Mouse (Mus musculus): ENCODE results near the gene Tenm3. TPM values are rescaled to one million over a fixed set of nuclear protein-coding genes. Genes with fewer than 3 reads are reported as not detected.

Gene Tenm3
- polyA plus RNA-seq, 2 experiments: 38.0 to 48.1 TPM

DNA sequence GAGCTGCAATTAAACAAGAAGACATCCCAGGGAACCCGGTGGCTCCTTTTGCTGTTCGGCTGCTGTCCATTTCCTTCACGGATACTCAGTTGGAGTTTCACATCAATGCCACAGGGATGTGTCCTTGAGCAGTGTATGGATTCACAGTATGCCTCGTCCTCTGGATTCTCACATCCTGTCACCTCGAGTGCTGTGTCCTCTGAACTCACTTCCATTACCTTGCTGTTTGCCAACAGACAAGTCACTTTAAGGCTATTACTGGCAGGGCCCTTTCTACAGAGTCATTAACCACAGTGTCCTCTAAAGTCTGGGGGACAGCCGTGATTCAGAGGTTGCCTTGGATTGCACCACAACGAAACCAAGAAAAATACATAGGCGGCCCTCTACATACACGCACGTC, 110.0 kb downstream of the Tenm3 start:
- Histone ChIP-seq H3K9ac (ENCODE audit: low read depth, low read length, severe bottlenecking) (no peak overlapping the region), H3K4me3 (replicated peaks; ENCODE audit: low read length) (no peak overlapping the region), H3K9me3 (ENCODE audit: control insufficient read depth, low read length) (no peaks in the 10 kb centered on the region), H3K4me2 (replicated peaks; ENCODE audit: low read depth, low read length, severe bottlenecking) (no peak overlapping the region), H3K27me3 (ENCODE audit: control insufficient read depth, insufficient read depth, low read length) (no peaks in the 10 kb centered on the region), H3K4me1 (ENCODE audit: control insufficient read depth, insufficient read depth, low read length) (peaks cover 5% of the 10 kb centered on the region; the same call in 1 of the 2 replicates), H3K27ac (replicated peaks; ENCODE audit: low read depth, low read length) (no peak overlapping the region), H3K36me3 (ENCODE audit: control insufficient read depth, insufficient read depth, low read length) (no peaks in the 10 kb centered on the region)
- ATAC-seq (ENCODE audit: low FRiP score, low read depth): no peak
- 76% methylated on average over 10 of the region's 10 CpGs for WGBS
- TF ChIP-seq POLR2A (IDR thresholded peaks at IDR 0.05; ENCODE audit: borderline replicate concordance, extremely low read depth, insufficient read depth, insufficient read length): no peak
- DNase-seq (ENCODE audit: low spot score): no peak

DNA sequence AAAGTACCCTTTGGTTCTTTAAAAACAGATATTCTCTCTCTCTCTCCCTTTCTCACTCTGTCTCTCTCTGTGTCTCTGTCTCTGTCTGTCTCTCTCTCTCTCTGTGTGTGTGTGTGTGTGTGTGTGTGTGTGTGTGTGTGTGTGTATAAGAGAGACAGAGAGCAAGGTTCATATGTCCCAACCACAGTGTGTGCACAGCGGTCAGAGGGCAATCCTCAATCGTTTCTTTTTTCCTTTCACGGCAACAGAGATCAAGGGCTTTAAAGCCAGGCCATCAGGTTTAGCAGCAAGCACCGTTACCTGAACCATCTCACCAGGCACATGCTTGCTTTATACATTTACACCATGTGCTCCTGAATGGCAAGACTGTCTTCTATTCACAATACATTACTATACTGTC, 110.7 kb downstream of the Tenm3 start:
- ATAC-seq (ENCODE audit: low FRiP score, low read depth) (no peak), DNase-seq (ENCODE audit: low spot score) (no peak)
- H3K4me3 ChIP-seq (replicated peaks; ENCODE audit: low read length): no peak overlapping the region
- H3K4me1 ChIP-seq (ENCODE audit: control insufficient read depth, insufficient read depth, low read length): peaks cover 5% of the 10 kb centered on the region; the same call in 1 of the 2 replicates
- no peaks in the 10 kb centered on the region for H3K27me3 ChIP-seq (ENCODE audit: control insufficient read depth, insufficient read depth, low read length)
- TF ChIP-seq POLR2A (IDR thresholded peaks at IDR 0.05; ENCODE audit: borderline replicate concordance, extremely low read depth, insufficient read depth, insufficient read length): no peak
- H3K27ac ChIP-seq (replicated peaks; ENCODE audit: low read depth, low read length): no peak overlapping the region
- H3K4me2 ChIP-seq (replicated peaks; ENCODE audit: low read depth, low read length, severe bottlenecking): no peak overlapping the region
- H3K36me3 ChIP-seq (ENCODE audit: control insufficient read depth, insufficient read depth, low read length): no peaks in the 10 kb centered on the region
- no peaks in the 10 kb centered on the region for H3K9me3 ChIP-seq (ENCODE audit: control insufficient read depth, low read length)
- WGBS: 57% methylated on average over 4 of the region's 4 CpGs
- H3K9ac ChIP-seq (ENCODE audit: low read depth, low read length, severe bottlenecking): no peak overlapping the region

DNA sequence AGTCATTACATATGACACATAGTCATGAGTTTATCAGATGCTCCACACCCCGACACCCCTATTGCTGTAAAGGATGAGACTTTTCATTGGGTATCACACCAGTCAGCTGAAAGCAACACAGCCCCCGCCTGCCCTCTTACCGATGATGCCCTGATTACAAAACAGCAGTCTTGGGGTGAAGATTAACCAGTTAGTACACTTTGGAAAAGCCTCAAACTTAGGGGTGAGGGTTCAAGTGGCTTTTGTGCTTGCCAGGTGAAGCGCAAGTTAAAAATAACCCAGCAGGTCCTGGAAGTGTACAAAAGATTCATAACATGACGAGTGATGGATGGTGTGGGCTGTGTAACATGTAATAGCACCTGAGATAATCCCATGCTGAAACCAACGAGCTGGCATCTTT, 113.0 kb downstream of the Tenm3 start:
- Histone ChIP-seq H3K9ac (ENCODE audit: low read depth, low read length, severe bottlenecking) (no peak overlapping the region), H3K36me3 (ENCODE audit: control insufficient read depth, insufficient read depth, low read length) (no peaks in the 10 kb centered on the region), H3K9me3 (ENCODE audit: control insufficient read depth, low read length) (no peaks in the 10 kb centered on the region), H3K4me3 (replicated peaks; ENCODE audit: low read length) (no peak overlapping the region), H3K27ac (replicated peaks; ENCODE audit: low read depth, low read length) (no peak overlapping the region), H3K27me3 (ENCODE audit: control insufficient read depth, insufficient read depth, low read length) (no peaks in the 10 kb centered on the region), H3K4me1 (ENCODE audit: control insufficient read depth, insufficient read depth, low read length) (no peaks in the 10 kb centered on the region), H3K4me2 (replicated peaks; ENCODE audit: low read depth, low read length, severe bottlenecking) (no peak overlapping the region)
- 86% methylated on average over 6 of the region's 6 CpGs for WGBS
- DNase-seq (ENCODE audit: low spot score) (no peak), ATAC-seq (ENCODE audit: low FRiP score, low read depth) (no peak)
- TF ChIP-seq POLR2A (IDR thresholded peaks at IDR 0.05; ENCODE audit: borderline replicate concordance, extremely low read depth, insufficient read depth, insufficient read length): no peak

DNA sequence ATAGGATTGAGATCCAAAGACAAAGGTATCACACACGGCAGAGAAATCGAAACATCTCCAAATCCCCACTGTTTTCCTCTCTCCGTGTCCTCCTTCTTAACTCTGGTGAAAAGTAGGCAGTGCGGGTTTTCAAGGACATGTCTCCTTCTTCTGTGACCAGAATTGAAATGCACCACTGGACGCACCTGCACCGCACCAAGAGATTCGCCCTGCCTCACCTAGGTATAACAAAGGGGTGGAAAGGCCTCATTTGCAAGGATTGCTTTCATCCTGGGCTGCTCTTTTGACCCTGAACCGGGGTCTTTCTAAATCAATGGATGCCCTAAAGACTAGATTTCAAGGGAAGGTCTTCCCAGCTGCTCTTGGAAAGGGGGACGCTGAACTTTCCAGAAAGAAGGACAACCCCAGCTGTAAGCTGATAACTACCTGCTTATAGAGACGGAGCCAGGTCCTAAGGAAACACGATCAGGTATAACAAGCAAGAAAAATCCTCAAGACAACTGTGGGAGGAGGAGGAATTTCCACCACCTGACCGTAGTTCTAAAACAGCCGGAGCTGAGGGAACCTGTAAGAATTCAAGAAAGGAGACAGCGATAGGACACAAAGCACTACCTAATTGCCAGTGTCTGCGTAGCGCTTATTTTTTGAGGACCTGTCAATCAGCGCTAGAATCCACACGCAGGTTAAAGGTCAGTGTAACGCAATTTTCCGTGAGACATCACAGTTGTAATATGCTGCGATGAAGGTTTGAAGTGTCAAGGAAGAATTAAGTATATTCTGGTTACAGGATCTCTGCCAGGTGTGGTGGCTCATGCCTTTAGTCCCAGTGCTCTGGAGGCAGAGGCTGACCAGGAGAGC, 114.7 kb downstream of the Tenm3 start:
- Histone ChIP-seq H3K4me1 (ENCODE audit: control insufficient read depth, insufficient read depth, low read length) (no peaks in the 10 kb centered on the region), H3K27ac (replicated peaks; ENCODE audit: low read depth, low read length) (no peak overlapping the region), H3K4me3 (replicated peaks; ENCODE audit: low read length) (no peak overlapping the region), H3K9me3 (ENCODE audit: control insufficient read depth, low read length) (no peaks in the 10 kb centered on the region), H3K9ac (ENCODE audit: low read depth, low read length, severe bottlenecking) (no peak overlapping the region), H3K27me3 (ENCODE audit: control insufficient read depth, insufficient read depth, low read length) (no peaks in the 10 kb centered on the region), H3K4me2 (replicated peaks; ENCODE audit: low read depth, low read length, severe bottlenecking) (no peak overlapping the region), H3K36me3 (ENCODE audit: control insufficient read depth, insufficient read depth, low read length) (no peaks in the 10 kb centered on the region)
- no peak for TF ChIP-seq POLR2A (IDR thresholded peaks at IDR 0.05; ENCODE audit: borderline replicate concordance, extremely low read depth, insufficient read depth, insufficient read length)
- no peak for ATAC-seq (ENCODE audit: low FRiP score, low read depth)
- 88% methylated on average over 21 of the region's 21 CpGs for WGBS
- no peak for DNase-seq (ENCODE audit: low spot score)

DNA sequence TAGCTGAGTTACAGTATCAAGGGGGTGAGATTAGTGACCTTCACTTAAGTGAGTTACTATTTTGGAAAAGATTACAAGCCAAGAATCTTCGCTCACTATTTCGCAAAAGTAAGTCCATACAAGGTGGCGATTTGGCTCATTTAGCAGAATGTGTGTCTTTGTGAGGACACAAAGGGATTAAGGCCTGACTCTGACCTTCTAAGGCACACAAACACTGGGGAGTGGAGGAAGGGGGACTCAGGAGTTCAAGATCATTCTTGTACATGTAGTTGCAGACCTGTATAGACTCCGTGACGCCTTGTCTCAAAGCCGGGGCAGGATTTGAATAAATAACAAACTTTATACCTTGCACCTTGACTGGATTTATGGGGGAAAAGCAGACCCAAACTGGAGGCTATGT, 115.7 kb downstream of the Tenm3 start:
- Histone ChIP-seq H3K9ac (ENCODE audit: low read depth, low read length, severe bottlenecking) (no peak overlapping the region), H3K4me2 (replicated peaks; ENCODE audit: low read depth, low read length, severe bottlenecking) (no peak overlapping the region), H3K9me3 (ENCODE audit: control insufficient read depth, low read length) (no peaks in the 10 kb centered on the region), H3K27ac (replicated peaks; ENCODE audit: low read depth, low read length) (no peak overlapping the region), H3K4me3 (replicated peaks; ENCODE audit: low read length) (no peak overlapping the region), H3K27me3 (ENCODE audit: control insufficient read depth, insufficient read depth, low read length) (no peaks in the 10 kb centered on the region), H3K36me3 (ENCODE audit: control insufficient read depth, insufficient read depth, low read length) (no peaks in the 10 kb centered on the region), H3K4me1 (ENCODE audit: control insufficient read depth, insufficient read depth, low read length) (no peaks in the 10 kb centered on the region)
- 97% methylated on average over 6 of the region's 6 CpGs for WGBS
- TF ChIP-seq POLR2A (IDR thresholded peaks at IDR 0.05; ENCODE audit: borderline replicate concordance, extremely low read depth, insufficient read depth, insufficient read length): no peak
- ATAC-seq (ENCODE audit: low FRiP score, low read depth): no peak
- DNase-seq (ENCODE audit: low spot score): no peak
